Mouse (Mus musculus) lung, adult 18-20 months (tissue): ENCODE measurements around the gene Papss1.
A peak's percentile ranks its signal among the peaks of the same experiment; 100 is the strongest.
"Not testable (repeated sequence)": the region's sequence is repeated elsewhere in the genome, so short reads cannot be mapped to it uniquely, and the experiment has no call there.

Experiments
- DNase-seq, 2 experiments: peaks; one replicate each; pipeline ENCODE4 v3.0.0; 2022; ENCODE audit warnings: mixed read lengths in 2 of 2

The Papss1 gene

DNA sequence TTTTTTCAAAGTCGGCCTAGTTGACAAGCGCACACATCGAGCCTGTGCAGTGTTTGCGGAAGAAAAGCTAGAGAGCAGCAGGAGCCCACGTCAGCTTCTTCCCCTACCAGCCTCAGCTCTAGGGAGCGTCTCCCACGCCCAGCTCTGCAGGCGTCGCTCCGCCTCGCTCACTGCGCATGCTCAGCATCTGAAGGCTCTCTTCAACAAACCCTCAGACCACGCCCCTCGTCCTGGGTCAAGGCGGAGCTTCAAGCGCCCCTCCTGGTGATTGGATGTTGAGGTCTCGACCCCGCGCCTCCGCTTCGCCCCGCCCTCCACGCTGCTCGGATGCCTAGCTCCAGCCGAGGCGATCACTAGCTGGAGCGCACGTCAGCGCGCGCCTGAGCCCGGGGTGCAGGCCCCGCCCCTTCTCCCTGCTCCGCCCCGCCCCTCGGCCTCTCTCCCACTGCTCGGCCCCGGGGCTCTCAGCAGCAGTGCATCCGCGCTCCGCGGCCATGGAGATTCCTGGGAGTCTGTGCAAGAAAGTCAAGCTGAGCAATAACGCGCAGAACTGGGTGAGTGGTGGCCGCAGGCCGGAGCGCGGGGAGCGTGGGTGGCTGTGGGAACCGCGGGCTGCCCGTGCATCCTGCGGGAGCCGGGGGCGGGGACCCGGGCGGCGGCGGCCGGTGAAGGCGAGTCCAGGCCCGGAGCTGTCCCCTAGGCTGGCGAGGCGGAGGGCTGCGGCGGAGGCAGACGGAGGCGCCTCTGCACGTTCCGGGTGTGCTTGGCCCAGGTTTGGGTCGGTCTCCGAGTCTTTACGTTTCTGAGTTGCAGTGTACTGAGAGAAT lies at the start of gene Papss1:
Papss1 (plus strand) TSS at position 339 of the 827 bp plus-strand sequence.
- DNase-seq, result peak; percentile 100

DNA sequence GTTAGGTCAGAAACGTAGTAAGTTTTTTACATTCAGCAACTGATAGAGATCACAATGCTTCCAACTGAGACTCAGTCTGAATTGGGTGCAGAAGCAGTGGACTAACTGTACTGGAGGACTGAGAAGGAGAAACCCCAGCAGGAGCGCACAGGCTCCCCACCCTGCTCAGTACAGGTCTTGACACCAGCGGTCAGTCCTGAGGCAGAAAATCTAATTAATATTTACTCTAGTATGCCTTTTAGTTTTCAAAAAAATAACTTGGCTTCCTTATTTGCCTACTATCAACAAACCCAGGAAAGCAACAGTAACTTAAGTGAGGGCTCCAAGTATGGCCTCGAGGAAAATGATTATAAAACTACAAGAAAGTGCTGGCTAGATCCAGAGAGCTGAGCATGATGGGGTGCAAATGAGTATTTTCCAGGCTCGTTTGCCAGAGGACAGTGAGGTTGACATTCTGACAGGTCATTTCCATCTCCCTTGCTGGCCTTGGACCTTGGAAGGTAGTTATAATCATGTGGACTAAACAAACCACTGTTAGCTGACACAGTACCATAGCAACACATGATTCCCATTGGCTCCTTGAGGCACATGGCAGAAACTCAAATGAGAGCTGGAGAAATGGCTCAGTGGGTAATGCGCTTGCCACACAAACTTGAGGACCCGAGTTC lies 48.1 kb upstream of the Papss1 start:
- peak; percentile 16 to 29 for DNase-seq

DNA sequence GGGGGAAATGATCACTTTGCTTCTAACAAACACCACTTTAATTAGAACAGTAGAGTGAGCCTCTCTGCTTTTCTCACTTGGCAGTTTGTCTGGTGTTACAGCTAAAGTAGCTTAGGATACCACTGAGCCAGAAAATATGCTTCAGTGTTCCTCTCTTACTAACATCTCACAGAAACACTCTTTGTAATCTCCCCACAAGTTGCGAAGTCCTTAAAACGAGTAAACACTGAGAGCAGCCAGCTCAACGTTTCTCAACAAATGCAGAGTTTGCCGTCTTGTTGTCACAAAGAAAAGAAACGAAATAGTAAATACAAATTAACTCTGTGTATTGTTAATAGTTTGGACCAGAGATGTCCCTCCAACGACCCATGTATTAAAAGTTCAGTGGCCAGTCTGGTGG lies 46.8 kb upstream of the Papss1 start:
- no peak for DNase-seq

DNA sequence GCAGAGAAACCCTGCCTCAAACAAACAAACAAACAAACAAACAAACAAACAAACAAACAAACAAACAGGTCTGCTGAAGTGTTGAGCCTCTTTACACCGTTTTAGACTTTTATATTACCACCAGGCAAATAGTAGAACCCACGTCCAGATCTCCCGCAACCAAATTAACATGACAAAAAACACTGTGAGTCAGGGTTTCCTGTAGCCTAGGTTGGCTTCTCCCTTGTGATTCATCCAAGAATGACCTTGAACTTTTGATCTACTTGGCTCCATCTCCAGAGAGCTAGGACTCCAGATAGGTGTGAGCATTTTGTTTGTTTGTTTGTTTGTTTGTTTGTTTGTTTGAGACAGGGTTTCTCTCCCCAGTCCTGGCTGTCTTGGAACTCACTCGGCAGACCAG lies 43.4 kb upstream of the Papss1 start:
- no peak for DNase-seq

DNA sequence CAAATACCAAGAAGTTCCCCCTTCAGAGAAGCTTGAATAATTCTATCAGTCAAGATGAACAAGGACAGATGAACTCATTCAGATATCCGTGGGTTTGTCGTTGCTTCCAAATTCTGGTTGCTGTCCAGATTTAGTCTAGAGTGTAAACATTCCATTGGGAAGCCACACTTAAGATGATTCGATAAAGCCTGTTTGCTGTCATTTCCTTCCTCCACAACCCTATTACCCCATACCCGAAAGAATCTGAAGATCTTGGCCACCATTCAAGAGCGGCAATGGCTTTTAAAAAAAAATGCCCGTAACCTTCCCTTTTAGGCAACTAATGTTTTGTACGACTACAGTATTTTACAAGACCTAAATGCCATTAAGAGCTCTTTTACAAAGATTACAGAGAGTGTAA lies 42.3 kb upstream of the Papss1 start:
- peak in 1 of 2 experiments; percentile 40 for DNase-seq

DNA sequence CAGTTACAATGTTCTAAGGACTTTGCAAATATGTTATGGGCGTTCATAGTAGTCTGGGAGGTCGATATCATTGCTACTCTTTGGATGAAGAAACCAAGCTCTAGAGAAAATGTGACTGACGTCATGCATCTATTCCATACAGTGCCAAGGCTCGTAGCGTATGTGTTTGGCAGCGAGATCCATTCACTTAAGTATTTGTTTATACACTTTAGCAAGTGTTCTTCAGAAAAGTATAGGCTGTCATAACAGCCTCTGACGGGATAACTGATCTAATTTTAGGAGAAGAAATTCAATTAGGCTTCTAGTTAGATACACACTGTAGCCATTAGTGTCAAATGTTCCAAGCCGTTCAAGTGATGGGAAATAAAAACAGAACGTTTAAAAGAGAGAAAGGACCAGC lies 40.8 kb upstream of the Papss1 start:
- DNase-seq, result no peak

DNA sequence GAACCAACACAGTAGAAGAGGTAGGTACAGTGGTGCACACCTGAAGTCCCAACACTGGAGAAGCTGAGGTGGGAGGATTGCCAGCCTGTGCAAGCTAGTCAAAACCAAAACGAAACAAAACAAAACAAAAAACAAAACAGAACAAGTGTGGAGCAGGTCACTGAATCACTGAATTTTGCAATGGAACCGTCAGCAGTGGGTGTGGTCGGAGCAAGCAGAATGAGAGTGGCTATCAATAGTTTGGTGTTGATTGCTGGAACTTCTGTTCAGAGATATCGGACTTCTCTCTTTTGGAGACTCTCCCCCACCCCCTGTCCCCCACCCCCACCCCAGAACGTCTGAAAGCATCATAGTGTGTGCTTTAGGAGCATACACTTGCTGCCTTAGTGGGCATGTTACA lies 40.4 kb upstream of the Papss1 start:
- DNase-seq, result no peak

DNA sequence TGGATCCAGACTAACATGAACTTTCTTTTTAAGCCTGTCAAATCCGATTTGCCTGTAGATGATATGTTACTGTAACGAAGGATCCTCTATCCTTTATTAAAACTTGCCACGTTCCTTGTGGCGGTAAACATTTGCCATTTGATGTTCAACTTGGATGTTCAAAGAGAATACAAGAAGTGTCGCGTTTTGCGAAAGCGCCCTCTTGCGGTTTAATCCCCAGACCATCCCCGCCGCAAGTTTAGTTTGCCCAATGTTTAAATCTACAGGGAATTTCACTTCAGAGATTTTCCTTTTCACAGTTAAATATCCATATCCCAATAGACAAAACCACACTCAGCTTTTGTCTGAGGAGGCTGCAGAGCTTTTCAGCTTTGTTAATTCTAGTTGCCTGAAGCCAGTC lies 39.8 kb upstream of the Papss1 start:
- DNase-seq, result peak; percentile 12 to 20

DNA sequence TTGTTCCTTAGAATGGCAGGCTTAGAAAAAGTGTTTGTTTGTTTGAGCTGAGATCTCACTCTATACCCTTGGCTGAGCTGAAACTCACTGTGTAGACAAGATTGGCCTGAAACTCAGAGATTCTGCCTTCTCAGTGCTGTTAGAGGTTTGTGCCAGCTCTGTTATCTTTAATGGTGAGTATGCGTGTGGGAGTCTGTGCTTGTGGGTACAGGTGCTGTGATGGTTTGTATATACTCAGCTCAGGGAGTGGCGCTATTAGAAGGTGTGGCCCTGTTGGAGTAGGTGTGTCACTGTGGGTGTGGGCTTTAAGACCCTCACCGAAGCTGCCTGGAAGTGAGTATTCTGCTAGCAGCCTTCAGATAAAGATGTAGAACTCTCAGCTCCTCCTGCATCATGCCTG lies 39.3 kb upstream of the Papss1 start:
- DNase-seq, result no peak

DNA sequence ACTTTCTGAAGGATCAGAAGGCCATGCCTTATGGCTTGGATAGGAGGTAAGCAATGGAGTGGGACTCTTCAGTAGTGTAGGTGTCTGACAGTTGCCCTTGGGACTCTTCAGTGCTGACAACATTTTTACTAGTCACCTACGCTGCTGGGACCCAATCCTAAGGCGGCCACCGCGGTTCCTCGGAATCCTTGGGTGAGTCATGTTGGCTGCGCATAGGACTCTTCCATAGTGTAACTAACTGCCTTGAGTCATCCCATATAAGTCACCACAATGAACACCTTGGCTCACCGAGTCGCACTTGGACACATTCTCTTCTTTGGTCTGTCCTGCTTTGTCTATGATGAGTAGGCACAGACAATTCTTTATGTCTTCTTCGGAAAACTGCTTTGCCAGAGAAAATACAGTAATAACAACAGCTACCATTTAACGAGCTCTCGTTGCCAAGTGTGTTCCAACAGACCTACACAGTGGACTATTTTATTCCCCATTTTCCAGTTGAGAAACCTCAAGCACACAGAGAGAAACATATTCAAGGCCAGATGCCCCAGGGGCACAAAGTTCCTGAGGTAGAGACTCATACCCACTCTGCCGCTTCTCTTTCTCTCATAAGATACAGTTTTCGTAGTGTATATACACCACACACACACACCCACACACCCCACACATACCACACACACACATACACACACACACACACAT lies 23.2 kb upstream of the Papss1 start:
- DNase-seq, result no peak

DNA sequence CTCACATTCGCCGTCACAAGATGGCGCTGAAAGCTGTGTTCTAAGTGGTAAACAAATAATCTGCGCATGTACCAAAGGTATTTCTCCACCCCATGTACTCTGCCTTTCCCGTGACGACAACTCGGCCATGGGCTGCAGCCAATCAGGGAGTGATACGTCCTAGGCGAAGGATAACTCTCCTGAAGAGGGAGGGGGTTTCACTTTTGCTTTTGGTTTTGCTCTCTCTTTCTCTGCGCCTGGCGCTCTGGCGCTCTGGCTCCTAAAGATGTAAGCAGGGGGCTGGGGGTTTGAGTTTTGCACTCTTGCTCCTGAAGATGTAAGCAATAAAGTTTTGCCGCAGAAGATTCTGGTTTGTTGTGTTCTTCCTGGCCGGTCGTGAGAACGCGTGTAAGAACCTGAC lies 17.0 kb upstream of the Papss1 start:
- not testable (repeated sequence) for DNase-seq

DNA sequence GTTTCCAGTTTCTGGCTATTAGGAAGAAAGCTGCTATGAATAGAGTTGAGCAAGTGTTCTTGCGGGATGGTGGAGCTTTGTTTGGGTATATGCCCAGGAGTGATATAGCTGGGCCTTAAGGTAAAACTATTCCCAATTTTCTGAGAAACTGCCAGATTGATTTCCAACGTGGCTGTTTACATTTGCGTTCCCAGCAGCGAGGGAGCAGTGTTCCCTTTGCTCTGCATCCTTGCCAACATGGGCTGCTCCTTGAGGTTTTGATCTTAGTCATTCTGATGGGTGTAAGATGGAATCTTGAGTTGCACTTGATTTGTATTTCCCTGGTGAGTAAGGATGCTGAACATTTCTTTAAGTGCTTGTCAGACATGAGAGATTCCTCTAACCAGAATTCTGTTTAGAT lies 14.5 kb upstream of the Papss1 start:
- no peak for DNase-seq

DNA sequence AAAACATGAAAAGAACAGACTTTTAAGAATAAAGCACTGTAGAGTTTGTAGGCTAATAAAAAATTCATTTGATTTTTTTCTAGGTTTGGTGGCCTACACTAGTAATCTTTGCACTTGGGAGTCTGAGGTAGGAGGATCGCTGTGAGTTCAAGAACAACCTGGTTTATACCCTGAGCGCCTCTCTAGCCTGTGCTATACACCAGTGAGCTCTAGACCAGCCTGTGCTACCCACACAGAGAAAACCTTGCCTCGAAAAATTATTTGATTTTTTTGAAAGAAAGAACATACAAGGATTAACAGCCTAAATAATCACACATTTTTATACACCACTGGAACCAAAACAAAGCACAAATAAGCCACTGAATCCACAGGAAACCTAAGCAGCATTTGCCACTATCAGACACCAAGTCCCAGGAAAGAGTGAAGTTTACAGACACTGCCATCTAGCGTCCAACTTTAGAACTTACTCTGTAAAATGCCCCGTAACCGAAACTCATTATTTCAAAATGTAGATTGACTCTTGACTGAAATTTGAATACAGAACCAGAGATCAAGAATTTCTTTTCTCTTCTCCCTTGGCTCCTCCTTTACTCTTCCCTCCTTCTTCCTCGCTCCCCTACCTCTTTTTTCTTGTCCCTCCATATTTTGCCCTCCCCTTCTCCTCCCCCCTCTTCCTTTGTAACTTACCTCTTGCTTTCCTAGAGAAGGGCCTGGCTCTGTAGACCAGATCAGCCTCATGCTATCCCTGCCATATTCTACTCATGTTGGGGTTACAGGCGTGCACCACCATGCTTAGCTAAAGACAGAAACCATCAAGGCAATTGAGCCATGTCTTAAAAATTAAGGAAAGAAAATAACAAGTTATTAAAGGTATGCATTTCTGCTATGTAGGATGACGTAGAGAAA lies 12.0 kb upstream of the Papss1 start:
- peak in 1 of 2 experiments; percentile 38 for DNase-seq

DNA sequence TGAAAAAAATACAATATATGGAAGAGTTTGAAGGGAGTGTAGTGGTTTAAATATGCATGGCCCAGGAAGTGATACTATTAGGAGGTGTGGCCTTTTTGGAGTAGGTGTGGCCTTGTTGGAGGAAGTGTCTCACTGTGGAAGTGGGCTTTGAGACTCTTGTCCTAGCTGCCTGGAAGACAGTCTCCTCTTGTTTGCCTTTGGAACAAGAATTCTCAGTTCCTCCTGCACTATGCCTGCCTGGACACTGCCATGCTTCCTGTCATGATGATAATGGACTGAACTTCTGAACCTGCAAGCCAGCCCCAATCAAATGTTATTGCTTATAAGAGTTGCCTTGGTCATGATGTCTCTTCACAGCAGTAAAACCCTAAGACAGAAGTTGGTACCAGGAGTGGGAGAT lies 8.8 kb upstream of the Papss1 start:
- no peak for DNase-seq

DNA sequence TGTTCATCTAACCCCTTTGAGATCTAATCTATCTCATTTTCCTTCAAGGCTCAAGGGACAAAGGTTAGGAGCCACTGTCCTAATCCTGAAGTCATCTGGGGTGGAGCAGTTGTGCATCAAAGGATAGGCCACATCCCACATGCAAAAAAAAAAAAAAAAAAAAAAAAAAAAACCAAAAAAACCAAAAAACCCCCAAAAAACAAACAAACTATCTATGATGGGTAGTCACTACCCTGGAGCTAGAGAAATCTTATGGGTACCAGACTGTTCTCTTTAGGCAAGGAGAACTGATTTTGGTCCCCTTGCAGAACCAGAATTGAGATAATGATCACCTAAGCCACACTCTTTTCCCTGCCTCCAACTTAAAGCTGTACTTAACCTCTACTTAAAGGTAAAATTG lies 3.0 kb upstream of the Papss1 start:
- DNase-seq, result no peak

DNA sequence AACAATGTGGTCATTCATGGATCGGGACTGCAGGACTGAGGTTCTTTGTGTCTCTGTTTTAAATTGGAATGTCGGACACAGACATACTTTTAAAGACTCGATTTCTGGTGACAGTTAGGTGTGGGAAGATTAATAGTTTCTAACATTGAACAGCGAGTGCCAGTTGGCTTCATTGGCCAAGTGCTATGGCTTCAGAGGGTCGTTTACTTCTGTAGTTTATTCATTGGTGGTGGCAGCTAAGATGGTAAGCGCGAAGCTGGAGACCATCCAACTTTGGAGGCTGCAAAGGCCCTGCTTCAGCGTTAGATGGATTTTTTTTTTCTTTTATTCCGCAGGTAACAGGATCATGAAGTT lies 666 bp downstream of the Papss1 start:
- no peak for DNase-seq

DNA sequence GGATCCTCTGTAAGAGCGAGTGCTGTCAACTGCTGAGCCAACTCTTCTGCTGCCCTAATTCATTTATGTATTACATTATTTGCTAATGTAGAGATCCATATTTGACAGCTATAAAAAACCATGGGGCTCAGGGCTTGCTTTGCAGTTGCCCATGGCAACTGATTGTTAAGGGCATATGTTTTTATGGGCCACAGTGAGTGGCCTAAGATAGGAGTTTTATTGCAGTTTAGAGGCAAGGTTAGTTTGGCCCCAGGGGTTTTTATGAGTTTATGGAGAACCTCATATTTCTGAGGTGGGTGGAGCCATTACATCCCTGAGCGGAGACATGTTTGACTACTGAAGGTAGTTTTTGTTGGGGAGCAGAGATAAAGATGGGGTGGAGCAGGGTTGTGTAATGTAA lies 1.7 kb downstream of the Papss1 start:
- DNase-seq, result no peak

DNA sequence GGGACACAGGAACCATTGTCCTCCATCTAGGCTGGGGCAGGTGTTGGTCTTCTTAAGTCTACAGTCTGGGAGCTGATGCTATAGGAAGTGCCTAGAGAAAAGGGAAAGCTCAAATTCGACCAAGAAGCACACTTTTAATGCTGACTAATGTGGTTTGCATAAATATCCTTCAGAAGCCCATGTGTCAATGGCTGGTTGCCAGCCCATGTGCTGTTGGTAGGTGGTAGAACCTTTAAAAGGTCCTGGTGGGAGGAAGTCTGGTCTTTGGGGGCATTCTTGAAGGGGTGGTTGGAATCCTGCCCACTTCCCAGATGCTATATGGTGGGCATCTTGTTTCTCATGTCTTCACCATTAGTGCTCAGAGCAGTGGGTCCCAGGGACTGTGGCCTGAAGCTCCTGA lies 5.9 kb downstream of the Papss1 start:
- no peak for DNase-seq

DNA sequence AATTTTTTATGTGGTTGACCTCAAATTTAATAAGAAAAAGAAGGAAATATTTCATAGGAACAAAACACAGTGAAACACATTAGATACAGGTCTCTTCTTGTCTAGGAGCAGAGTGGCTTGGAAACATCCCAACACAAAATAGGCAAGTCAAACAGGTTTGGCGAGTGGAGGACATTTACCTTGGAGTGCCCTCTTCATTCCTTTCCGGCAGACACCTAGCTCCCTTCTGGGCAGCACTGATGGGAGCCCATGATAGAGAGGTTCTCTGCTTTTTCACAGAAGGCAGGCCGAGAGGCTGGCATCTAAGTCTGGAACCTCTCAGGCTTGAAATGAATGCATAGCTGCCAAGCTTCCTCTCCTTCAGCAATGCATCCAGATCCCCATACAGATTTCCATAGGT lies 9.0 kb downstream of the Papss1 start:
- DNase-seq, result peak; percentile 42 to 54

DNA sequence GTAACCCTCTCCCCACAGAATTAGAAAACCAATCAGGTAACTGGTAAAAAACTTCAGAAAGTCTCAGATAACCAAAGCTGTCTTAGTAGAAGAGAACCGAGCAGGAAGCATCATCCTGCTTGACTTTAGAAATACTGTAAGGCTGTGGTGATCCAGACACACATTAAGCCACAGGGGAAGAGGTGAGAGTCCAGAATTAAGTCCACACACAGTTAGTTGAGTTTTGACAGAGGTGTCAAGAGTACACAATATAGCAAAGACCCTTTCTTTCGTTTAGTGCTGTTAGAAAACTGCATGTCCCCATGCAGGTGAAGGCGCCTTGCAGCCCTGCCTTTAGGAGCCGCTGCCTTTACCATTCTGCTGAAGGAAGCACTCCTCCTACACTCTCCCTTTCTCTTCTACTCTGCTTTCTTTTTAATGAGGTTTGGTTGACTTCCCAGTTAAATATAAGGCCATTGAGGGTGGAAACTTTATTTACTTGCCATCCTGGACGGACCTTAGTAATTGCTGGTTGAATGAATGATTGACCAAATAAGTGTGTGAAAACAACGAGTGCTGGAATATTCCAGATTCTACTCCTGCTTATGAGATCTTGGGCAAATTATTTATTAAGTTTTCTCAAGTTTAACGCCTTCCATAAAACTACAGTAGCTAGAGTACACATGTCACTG lies 14.0 kb downstream of the Papss1 start:
- DNase-seq, result no peak

DNA sequence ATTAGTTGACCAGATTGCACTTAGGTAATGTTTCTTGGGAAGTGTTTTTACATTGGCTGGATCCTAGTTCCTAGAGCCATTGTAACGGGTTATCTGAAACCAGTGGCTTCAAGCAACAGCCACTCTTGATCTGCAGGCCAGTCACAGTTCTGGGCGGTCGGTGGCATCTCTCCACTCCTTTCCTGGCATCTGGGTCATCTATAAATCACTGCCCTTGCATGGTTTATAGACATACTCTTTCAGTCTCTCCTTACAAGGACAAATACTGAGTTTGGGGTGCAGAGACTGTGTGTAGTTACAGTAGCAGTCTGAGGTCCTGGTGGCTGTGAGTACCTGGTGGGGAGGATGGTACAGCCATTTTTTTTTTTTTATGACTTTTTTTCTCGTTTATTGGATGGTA lies 15.5 kb downstream of the Papss1 start:
- no peak for DNase-seq

DNA sequence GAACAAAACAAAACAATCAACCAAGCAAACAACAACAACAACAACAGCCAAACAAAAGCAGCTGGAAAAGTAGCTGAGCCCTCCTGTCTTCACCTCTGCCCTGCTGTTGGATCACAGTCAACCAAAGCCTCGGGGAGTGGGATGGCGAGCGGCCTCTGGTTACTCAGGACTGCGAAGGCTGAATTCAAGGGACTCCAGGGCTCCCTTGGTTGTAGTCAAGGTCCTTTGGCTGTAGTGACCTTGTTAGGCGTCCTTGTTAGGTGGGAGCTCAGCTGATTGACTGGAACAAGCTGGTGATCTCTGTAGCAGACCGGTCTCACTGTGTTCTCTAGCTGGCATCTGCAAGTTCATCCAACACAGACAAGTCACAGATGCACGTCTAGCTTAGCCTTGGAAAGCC lies 16.5 kb downstream of the Papss1 start:
- no peak for DNase-seq
